Mouse (Mus musculus) ovary, adult 2 months (tissue): ENCODE data around the gene Scn1a. TPM values are rescaled to one million over a fixed set of nuclear protein-coding genes. Genes with fewer than 3 reads are reported as not detected.

Source experiments
- polyA plus RNA-seq: library from polyadenylated mRNA; depleted of rRNA; stranded (reverse); fragments of >200 nt; gene quantifications from 2 replicates; pipeline ENCODE4 v1.2.3, GENCODE M21; 2012; rRNA removed

Gene Scn1a
- 0.05 TPM in 1 of 2 replicates, not detected in the other for polyA plus RNA-seq

GRCm38 (mm10) chr2:66440711-66441110 lies at the start of gene Scn1a:
Gene Scn1a, minus strand, starts transcription at chr2:66440840.

GRCm38 (mm10) chr2:66256220-66257131 lies 184.2 kb downstream of the Scn1a start, which contains the start of gene Ttc21b:
Gene Ttc21b, minus strand, starts transcription at chr2:66256617.

Other genes with a start within 250 kb of the Scn1a start
- gene Ttc21b, start 184.2 kb downstream of the Scn1a start, polyA plus RNA-seq = 3.6 and 4.0 TPM in 2 replicates
- gene Scn9a, start 194.1 kb upstream of the Scn1a start, polyA plus RNA-seq = 0.02 TPM in 1 of 2 replicates, not detected in the other